Mouse (Mus musculus): ENCODE measurements around the gene Myd88.

The Myd88 gene

DNA sequence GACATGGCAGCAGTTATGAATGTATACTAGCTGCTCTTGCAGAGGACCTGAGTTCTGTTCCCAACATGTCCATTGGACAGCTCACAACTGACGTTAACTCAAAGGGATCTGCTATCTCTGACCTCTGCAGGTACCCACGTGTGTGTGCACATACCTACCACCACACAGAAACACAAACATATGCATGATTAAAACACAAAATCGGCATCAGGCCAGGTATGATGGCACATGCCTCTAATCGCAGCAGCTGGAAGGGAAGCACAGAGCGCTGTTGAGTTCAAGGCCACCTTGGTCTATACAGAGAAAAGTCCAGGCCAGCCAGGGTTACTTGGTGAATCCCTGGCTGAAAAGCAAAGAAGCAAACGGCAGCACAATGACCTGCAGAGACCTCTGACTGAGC, 43.5 kb downstream of the Myd88 start:
- DNase-seq (ENCODE audit: low read depth, low spot score), result no peak

DNA sequence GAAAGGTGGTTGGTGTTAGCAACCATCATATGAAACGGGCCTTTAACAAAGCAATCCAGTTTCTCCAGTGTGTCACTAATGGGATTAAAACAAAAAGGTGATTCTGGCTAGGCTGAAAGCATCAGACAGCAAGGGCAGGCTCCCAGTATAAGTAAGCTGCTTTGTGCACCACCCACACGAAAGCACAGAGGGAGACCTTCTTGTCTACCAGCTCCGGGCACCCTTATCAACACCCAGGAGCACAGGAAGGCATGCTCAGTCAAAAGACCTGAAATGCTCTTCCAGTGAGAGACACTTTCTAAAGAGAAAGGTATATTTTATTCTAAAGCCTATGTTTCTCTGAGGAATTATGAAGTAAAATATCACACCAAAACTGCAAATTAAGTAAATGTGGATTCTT, 50.4 kb downstream of the Myd88 start:
- no peak for DNase-seq (ENCODE audit: low read depth, low spot score)
